Comparison of ENCODE assay signal across 8 mouse cellular contexts in genomic region chr12:112941156-112941775, GRCm38 (mm10). TPM values are rescaled to one million over a fixed set of nuclear protein-coding genes. Genes with fewer than 3 reads are reported as not detected.
DNase-seq lines count a peak whose midpoint lies in the region; ATAC-seq and TF ChIP-seq lines count a peak whose summit lies in the region.

No protein-coding gene starts in this region.

- no peaks in the 10 kb centered on the region for H3K79me2 ChIP-seq in liver, adult 2 months (ENCODE audit: control insufficient read depth, insufficient read depth, low read length)

- H3K9me3 ChIP-seq in forebrain, postnatal 0 days (ENCODE audit: low read length), result no peaks in the 10 kb centered on the region
- no peaks in the 10 kb centered on the region for H3K9me3 ChIP-seq in kidney, postnatal 0 days (replicated peaks; ENCODE audit: low read length)
- no peaks in the 10 kb centered on the region for H3K9me3 ChIP-seq in midbrain, embryonic 12.5 days

- H3K27ac ChIP-seq in liver, adult 2 months (replicated peaks; ENCODE audit: insufficient read depth, low read depth, low read length), result peak overlapping the region; percentile 20
- peak overlapping the region; percentile 40; the same call in 1 of the 2 replicates for H3K27ac ChIP-seq in forebrain, postnatal 0 days (ENCODE audit: low read depth, low read length)
- H3K27ac ChIP-seq in kidney, postnatal 0 days, result no peak overlapping the region; the same call in 1 of the 2 replicates
- no peak overlapping the region for H3K27ac ChIP-seq in midbrain, embryonic 12.5 days (replicated peaks)

- TF ChIP-seq POLR2A in liver, adult 2 months (IDR thresholded peaks at IDR 0.05; ENCODE audit: extremely low read depth, insufficient read depth, low read length), result no peak

- H3K9ac ChIP-seq in liver, adult 2 months (ENCODE audit: low read depth, low read length), result peak overlapping the region; percentile 33
- H3K9ac ChIP-seq in forebrain, postnatal 0 days, result peak overlapping the region; percentile 76
- peak overlapping the region; percentile 82 for H3K9ac ChIP-seq in kidney, postnatal 0 days (ENCODE audit: low read depth, low read length)
- H3K9ac ChIP-seq in midbrain, embryonic 12.5 days (replicated peaks), result peak overlapping the region; percentile 66; the same call in 1 of the 2 replicates

- H3K27me3 ChIP-seq in liver, adult 2 months (ENCODE audit: control insufficient read depth, insufficient read depth, low read length), result no peaks in the 10 kb centered on the region
- no peaks in the 10 kb centered on the region for H3K27me3 ChIP-seq in forebrain, postnatal 0 days (ENCODE audit: insufficient read depth, low read length)
- H3K27me3 ChIP-seq in kidney, postnatal 0 days (ENCODE audit: insufficient read depth, low read length), result no peaks in the 10 kb centered on the region
- peaks cover 22% of the 10 kb centered on the region for H3K27me3 ChIP-seq in midbrain, embryonic 12.5 days

- 34% methylated on average over 10 of the region's 10 CpGs for WGBS in liver, adult 2 months
- WGBS in forebrain, postnatal 0 days, result 36% methylated on average over 10 of the region's 10 CpGs
- WGBS in kidney, postnatal 0 days, result 42% methylated on average over 10 of the region's 10 CpGs
- 48% methylated on average over 10 of the region's 10 CpGs for WGBS in midbrain, embryonic 12.5 days

- H3K4me3 ChIP-seq in liver, adult 2 months (ENCODE audit: insufficient read depth, low read depth, low read length), result peak overlapping the region; percentile 98
- peak overlapping the region; percentile 79 for H3K4me3 ChIP-seq in forebrain, postnatal 0 days (ENCODE audit: low read depth, low read length)
- H3K4me3 ChIP-seq in kidney, postnatal 0 days (replicated peaks; ENCODE audit: low read depth, low read length), result peak overlapping the region; percentile 68
- H3K4me3 ChIP-seq in midbrain, embryonic 12.5 days, result peak overlapping the region; percentile 65

- ATAC-seq in forebrain, postnatal 0 days, result peak; percentile 2; the same call in 1 of the 2 replicates
- peak; percentile 1; the same call in 1 of the 2 replicates for ATAC-seq in kidney, postnatal 0 days (replicated peaks; ENCODE audit: low FRiP score, low read depth)
- ATAC-seq in midbrain, embryonic 12.5 days (ENCODE audit: low FRiP score, low read depth), result peak; percentile 13; the same call in 1 of the 2 replicates

- peak overlapping the region; percentile 69 for H3K4me2 ChIP-seq in forebrain, postnatal 0 days (ENCODE audit: low read depth)
- peak overlapping the region; percentile 64 for H3K4me2 ChIP-seq in kidney, postnatal 0 days (ENCODE audit: low read length)
- peak overlapping the region; percentile 69 for H3K4me2 ChIP-seq in midbrain, embryonic 12.5 days (replicated peaks)

- no peak for DNase-seq in liver, adult 2 months (ENCODE audit: extremely low read depth, low read depth, low spot score)
- DNase-seq in liver, result no peak
- DNase-seq in c-Kit-positive CD71-positive TER-119-positive erythroid progenitor cells, embryonic 14.5 days (ENCODE audit: low spot score), result peak; percentile 21
- peak; percentile 19 for DNase-seq in forebrain, postnatal 0 days
- DNase-seq in kidney, postnatal 0 days (ENCODE audit: low spot score), result no peak
- no peak for DNase-seq in left cerebral cortex, postnatal 14 days (ENCODE audit: low spot score in 2 of 2)
- no peak for DNase-seq in right cerebral cortex, postnatal 25 days

- peaks cover 7% of the 10 kb centered on the region; the same call in 1 of the 2 replicates for H3K4me1 ChIP-seq in liver, adult 2 months (ENCODE audit: control insufficient read depth, insufficient read depth, low read length)
- H3K4me1 ChIP-seq in forebrain, postnatal 0 days (ENCODE audit: insufficient read depth), result peaks cover 10% of the 10 kb centered on the region; the same call in 1 of the 2 replicates
- peaks cover 9% of the 10 kb centered on the region for H3K4me1 ChIP-seq in kidney, postnatal 0 days (replicated peaks; ENCODE audit: insufficient read depth, low read length)
- H3K4me1 ChIP-seq in midbrain, embryonic 12.5 days, result peaks cover 36% of the 10 kb centered on the region

- no peak for TF ChIP-seq CTCF in liver, adult 2 months (IDR thresholded peaks at IDR 0.05; ENCODE audit: low read depth, low read length)
- TF ChIP-seq CTCF in forebrain, postnatal 0 days (IDR thresholded peaks at IDR 0.05; ENCODE audit: low read depth), result no peak
- no peak for TF ChIP-seq CTCF in kidney, postnatal 0 days (IDR thresholded peaks at IDR 0.05; ENCODE audit: low read depth)

- intact Hi-C loops in left cerebral cortex, postnatal 14 days (cut with DNase I), result no loop called here

- no peaks in the 10 kb centered on the region for H3K36me3 ChIP-seq in liver, adult 2 months (ENCODE audit: control insufficient read depth, insufficient read depth, low read length)
- H3K36me3 ChIP-seq in forebrain, postnatal 0 days (ENCODE audit: insufficient read depth), result no peaks in the 10 kb centered on the region
- H3K36me3 ChIP-seq in kidney, postnatal 0 days (ENCODE audit: insufficient read depth, low read length), result no peaks in the 10 kb centered on the region
- H3K36me3 ChIP-seq in midbrain, embryonic 12.5 days, result no peaks in the 10 kb centered on the region

RNA-seq across cellular contexts. Expression of gene Nudt14, which starts 0.7 kb away (rescaled TPM):
- total RNA-seq in liver, adult 2 months (2014; rRNA removed), result 17.7 and 21.2 TPM in 2 replicates
- 29.3 and 36.3 TPM in 2 replicates for polyA plus RNA-seq in liver, adult 2 months (2012; rRNA removed)
- total RNA-seq in forebrain, postnatal 0 days (2014; rRNA removed), result 22.2 and 31.5 TPM in 2 replicates
- polyA plus RNA-seq in forebrain, postnatal 0 days (2015; fragmentation: Nextera tagmentation; extraction: Ambion mirVana), result 55.5 and 60.4 TPM in 2 replicates
- 99.2 and 102 TPM in 2 replicates for polyA plus RNA-seq in kidney, postnatal 0 days (2015; fragmentation: Nextera tagmentation; extraction: Ambion mirVana)
- 52.9 and 56.6 TPM in 2 replicates for polyA plus RNA-seq in midbrain, embryonic 12.5 days (2016; fragmentation: Nextera tagmentation; extraction: Ambion mirVana)
- total RNA-seq in left cerebral cortex, postnatal 14 days (2021), result 10 to 100 TPM in 1 of 2 experiments, 1 to 10 TPM in 1; 9.5 to 11.0 TPM

RNA-seq across cellular contexts. Expression of gene Jag2, which starts 11.7 kb away (rescaled TPM):
- total RNA-seq in liver, adult 2 months (2014; rRNA removed), result under 0.01 and 0.27 TPM in 2 replicates
- polyA plus RNA-seq in liver, adult 2 months (2012; rRNA removed), result 0.13 and 0.29 TPM in 2 replicates
- 66.9 and 69.4 TPM in 2 replicates for total RNA-seq in forebrain, postnatal 0 days (2014; rRNA removed)
- 5.5 and 7.9 TPM in 2 replicates for polyA plus RNA-seq in forebrain, postnatal 0 days (2015; fragmentation: Nextera tagmentation; extraction: Ambion mirVana)
- 2.4 and 2.9 TPM in 2 replicates for polyA plus RNA-seq in kidney, postnatal 0 days (2015; fragmentation: Nextera tagmentation; extraction: Ambion mirVana)
- 5.8 and 7.5 TPM in 2 replicates for polyA plus RNA-seq in midbrain, embryonic 12.5 days (2016; fragmentation: Nextera tagmentation; extraction: Ambion mirVana)
- 10 to 100 TPM; 60.2 to 61.2 TPM for total RNA-seq in left cerebral cortex, postnatal 14 days (2021)

RNA-seq across cellular contexts. Expression of gene Btbd6, which starts 35.0 kb away (rescaled TPM):
- total RNA-seq in liver, adult 2 months (2014; rRNA removed), result 5.2 and 7.9 TPM in 2 replicates
- polyA plus RNA-seq in liver, adult 2 months (2012; rRNA removed), result 17.8 and 18.9 TPM in 2 replicates
- 60.4 and 60.5 TPM in 2 replicates for total RNA-seq in forebrain, postnatal 0 days (2014; rRNA removed)
- polyA plus RNA-seq in forebrain, postnatal 0 days (2015; fragmentation: Nextera tagmentation; extraction: Ambion mirVana), result 46.7 and 54.3 TPM in 2 replicates
- 22.8 and 24.9 TPM in 2 replicates for polyA plus RNA-seq in kidney, postnatal 0 days (2015; fragmentation: Nextera tagmentation; extraction: Ambion mirVana)
- polyA plus RNA-seq in midbrain, embryonic 12.5 days (2016; fragmentation: Nextera tagmentation; extraction: Ambion mirVana), result 26.8 and 28.6 TPM in 2 replicates
- 10 to 100 TPM; 54.4 to 55.9 TPM for total RNA-seq in left cerebral cortex, postnatal 14 days (2021)

RNA-seq across cellular contexts. Expression of gene Brf1, which starts 59.2 kb away (rescaled TPM):
- total RNA-seq in liver, adult 2 months (2014; rRNA removed), result 17.1 and 19.6 TPM in 2 replicates
- 26.2 and 31.5 TPM in 2 replicates for polyA plus RNA-seq in liver, adult 2 months (2012; rRNA removed)
- total RNA-seq in forebrain, postnatal 0 days (2014; rRNA removed), result 47.6 and 54.4 TPM in 2 replicates
- 32.3 and 40.2 TPM in 2 replicates for polyA plus RNA-seq in forebrain, postnatal 0 days (2015; fragmentation: Nextera tagmentation; extraction: Ambion mirVana)
- polyA plus RNA-seq in kidney, postnatal 0 days (2015; fragmentation: Nextera tagmentation; extraction: Ambion mirVana), result 41.4 and 43.6 TPM in 2 replicates
- 75.9 and 76.2 TPM in 2 replicates for polyA plus RNA-seq in midbrain, embryonic 12.5 days (2016; fragmentation: Nextera tagmentation; extraction: Ambion mirVana)
- 10 to 100 TPM; 49.0 to 51.1 TPM for total RNA-seq in left cerebral cortex, postnatal 14 days (2021)

Comparison
In these comparisons a context has a peak if more than half of its experiments do, and no peak if none do; other contexts are left out.
1. DNase-seq: peak in c-Kit-positive CD71-positive TER-119-positive erythroid progenitor cells, embryonic 14.5 days (single experiment) and forebrain, postnatal 0 days (single experiment); none in liver, adult 2 months (single experiment), liver (single experiment), kidney, postnatal 0 days (single experiment), left cerebral cortex, postnatal 14 days (0 of 2) and right cerebral cortex, postnatal 25 days (single experiment).
2. H3K27ac ChIP-seq: peak in liver, adult 2 months (single experiment) and forebrain, postnatal 0 days (single experiment); none in kidney, postnatal 0 days (single experiment) and midbrain, embryonic 12.5 days (single experiment).
3. Peak in every context shown above with its lines, with median percentiles within 50 percentile points of each other: H3K4me3 ChIP-seq, H3K9ac ChIP-seq, ATAC-seq and H3K4me2 ChIP-seq.